In the genomic region with DNA sequence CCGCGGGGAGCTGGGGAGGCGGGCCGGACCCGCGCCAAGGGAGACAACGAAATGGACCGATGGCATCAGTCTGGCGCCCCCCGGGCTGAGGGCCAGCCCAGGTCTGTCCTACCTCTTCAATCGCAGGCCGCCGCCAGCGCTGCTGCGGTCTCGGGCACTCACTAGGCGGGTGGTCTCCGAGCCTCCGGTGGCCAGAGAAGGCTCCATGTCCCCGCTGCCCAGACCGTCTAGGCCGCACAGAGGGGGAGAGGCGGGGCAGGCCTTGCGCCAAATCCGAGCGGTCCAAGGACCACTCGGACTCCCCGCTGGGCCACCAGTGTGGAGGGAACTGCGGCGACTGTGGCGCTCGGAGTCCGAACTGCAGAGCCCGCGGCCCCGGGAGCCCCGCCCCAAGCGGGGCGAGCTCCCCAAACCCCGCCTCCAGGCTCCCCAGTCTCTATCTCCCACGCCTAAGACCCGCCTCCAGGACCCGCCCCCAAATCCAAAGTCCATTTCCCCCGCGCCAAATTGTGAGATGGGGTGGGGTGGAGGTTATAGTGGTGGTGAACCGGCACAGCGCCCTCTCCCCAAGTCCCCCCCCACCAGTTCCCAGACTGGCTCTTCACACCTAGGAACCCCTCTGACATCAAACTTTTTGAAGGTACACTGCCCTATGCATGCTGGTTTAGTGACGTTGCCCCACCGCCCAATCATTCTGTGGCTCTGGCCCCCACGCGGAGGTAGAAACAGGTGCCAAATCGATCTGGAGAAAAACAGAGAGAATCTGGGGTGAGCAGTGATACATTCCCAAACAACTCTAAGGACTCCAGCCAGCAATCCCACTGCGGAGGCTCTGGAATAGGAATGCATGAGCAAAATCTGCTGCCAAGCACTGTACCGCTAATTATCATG, we compare ENCODE assay signal across 9 mouse cellular contexts. TPM values are rescaled to one million over a fixed set of nuclear protein-coding genes. Genes with fewer than 3 reads are reported as not detected.
A peak's percentile ranks its signal among the peaks of the same experiment; 100 is the strongest.
DNase-seq lines count a peak whose midpoint lies in the region; ATAC-seq lines count a peak whose summit lies in the region.
"Had no signal": no experiment of that assay in that cellular context is flagged by ENCODE, and none has a peak within 500 bp of the region (broad histone marks: within the 10 kb centered on the region; RNA-seq: fewer than 3 reads in every experiment).

No protein-coding gene starts in this region.

- H3K4me1 ChIP-seq in embryonic facial prominence, embryonic 10.5 days: peaks cover 33% of the 10 kb centered on the region
- H3K4me1 ChIP-seq in hindbrain, embryonic 12.5 days: peaks cover 33% of the 10 kb centered on the region

- peak overlapping the region; percentile 51 for H3K4me2 ChIP-seq in hindbrain, embryonic 12.5 days (replicated peaks)

- H3K36me3 ChIP-seq in embryonic facial prominence, embryonic 10.5 days (replicated peaks): no peaks in the 10 kb centered on the region
- H3K36me3 ChIP-seq in hindbrain, embryonic 12.5 days: no peaks in the 10 kb centered on the region
- H3K36me3 ChIP-seq in splenic B cell, adult 2 months (ENCODE audit: control insufficient read depth, insufficient read depth, low read length, poor library complexity, severe bottlenecking): no peaks in the 10 kb centered on the region

- peaks cover 100% of the 10 kb centered on the region for H3K27me3 ChIP-seq in embryonic facial prominence, embryonic 10.5 days (replicated peaks; ENCODE audit: low read depth, poor library complexity, severe bottlenecking)
- H3K27me3 ChIP-seq in hindbrain, embryonic 12.5 days: peaks cover 99% of the 10 kb centered on the region
- no peaks in the 10 kb centered on the region; the same call in 1 of the 2 replicates for H3K27me3 ChIP-seq in splenic B cell, adult 2 months (ENCODE audit: control insufficient read depth, insufficient read depth, low read length, poor library complexity, severe bottlenecking)

- under 1% methylated on average over 54 of the region's 54 CpGs for WGBS in embryonic facial prominence, embryonic 10.5 days
- WGBS in hindbrain, embryonic 12.5 days: under 1% methylated on average over 44 of the region's 54 CpGs

- H3K27ac ChIP-seq in embryonic facial prominence, embryonic 10.5 days (replicated peaks): no peak overlapping the region; the same call in 1 of the 2 replicates
- peak overlapping the region; percentile 45 for H3K27ac ChIP-seq in hindbrain, embryonic 12.5 days
- H3K27ac ChIP-seq: macrophage had no signal

- H3K4me3 ChIP-seq in embryonic facial prominence, embryonic 10.5 days: peak overlapping the region; percentile 50
- H3K4me3 ChIP-seq in hindbrain, embryonic 12.5 days: peak overlapping the region; percentile 50

- peak; percentile 29 for ATAC-seq in hindbrain, embryonic 12.5 days (ENCODE audit: low FRiP score)

- H3K9me3 ChIP-seq in embryonic facial prominence, embryonic 10.5 days: no peaks in the 10 kb centered on the region
- no peaks in the 10 kb centered on the region for H3K9me3 ChIP-seq in hindbrain, embryonic 12.5 days (replicated peaks)

- H3K9ac ChIP-seq in hindbrain, embryonic 12.5 days: peak overlapping the region; percentile 70

- intact Hi-C loops in heart, postnatal 25 days (cut with DNase I): no loop called here

- DNase-seq in heart, adult 18-20 months: peak; percentile 52 to 56
- no peak for DNase-seq in heart, postnatal 25 days (ENCODE audit: low spot score)
- peak; percentile 60 for DNase-seq in embryonic facial prominence, embryonic 10.5 days (ENCODE audit: low spot score)
- DNase-seq in layer of hippocampus, postnatal 10 days (ENCODE audit: low spot score in 2 of 2): peak; percentile 52 to 60
- peak; percentile 60 for DNase-seq in lung, postnatal 10 days
- DNase-seq in splenic B cell, adult 2 months (ENCODE audit: low read depth, low spot score): peak; percentile 45
- no peak for DNase-seq in cerebellum, postnatal 36 days

RNA-seq across cellular contexts. Expression of a gene that starts 12.7 kb away (rescaled TPM):
- not detected for total RNA-seq in heart, adult 18-20 months (2021)
- total RNA-seq in heart, postnatal 25 days (2021): not detected
- not detected in 2 replicates for polyA plus RNA-seq in embryonic facial prominence, embryonic 10.5 days (2016; fragmentation: Nextera tagmentation; extraction: Ambion mirVana)
- polyA plus RNA-seq in hindbrain, embryonic 12.5 days (2016; fragmentation: Nextera tagmentation; extraction: Ambion mirVana): not detected in 2 replicates
- total RNA-seq in layer of hippocampus, postnatal 10 days (2021): not detected
- polyA plus RNA-seq: macrophage had no signal

RNA-seq across cellular contexts. Expression of a gene that starts 14.6 kb away (rescaled TPM):
- not detected for total RNA-seq in heart, adult 18-20 months (2021)
- total RNA-seq in heart, postnatal 25 days (2021): not detected
- polyA plus RNA-seq in embryonic facial prominence, embryonic 10.5 days (2016; fragmentation: Nextera tagmentation; extraction: Ambion mirVana): 0.59 and 0.85 TPM in 2 replicates
- polyA plus RNA-seq in hindbrain, embryonic 12.5 days (2016; fragmentation: Nextera tagmentation; extraction: Ambion mirVana): 15.7 and 16.2 TPM in 2 replicates
- 10 to 100 TPM; 41.0 to 47.6 TPM for total RNA-seq in layer of hippocampus, postnatal 10 days (2021)
- polyA plus RNA-seq: macrophage had no signal

RNA-seq across cellular contexts. Expression of a gene that starts 23.1 kb away (rescaled TPM):
- total RNA-seq in heart, adult 18-20 months (2021): 100 to 1,000 TPM; 344 to 355 TPM
- 100 to 1,000 TPM; 183 to 212 TPM for total RNA-seq in heart, postnatal 25 days (2021)
- polyA plus RNA-seq in embryonic facial prominence, embryonic 10.5 days (2016; fragmentation: Nextera tagmentation; extraction: Ambion mirVana): not detected in 2 replicates
- 0.40 and 0.86 TPM in 2 replicates for polyA plus RNA-seq in hindbrain, embryonic 12.5 days (2016; fragmentation: Nextera tagmentation; extraction: Ambion mirVana)
- total RNA-seq in layer of hippocampus, postnatal 10 days (2021): not detected
- polyA plus RNA-seq: macrophage had no signal

RNA-seq across cellular contexts. Expression of a gene that starts 38.8 kb away (rescaled TPM):
- total RNA-seq in heart, adult 18-20 months (2021): 10 to 100 TPM; 12.9 to 15.3 TPM
- total RNA-seq in heart, postnatal 25 days (2021): 10 to 100 TPM; 14.4 to 15.5 TPM
- 64.6 and 71.3 TPM in 2 replicates for polyA plus RNA-seq in embryonic facial prominence, embryonic 10.5 days (2016; fragmentation: Nextera tagmentation; extraction: Ambion mirVana)
- polyA plus RNA-seq in hindbrain, embryonic 12.5 days (2016; fragmentation: Nextera tagmentation; extraction: Ambion mirVana): 32.2 and 32.4 TPM in 2 replicates
- total RNA-seq in layer of hippocampus, postnatal 10 days (2021): 10 to 100 TPM; 21.2 to 23.2 TPM

RNA-seq across cellular contexts. Expression of a gene that starts 44.7 kb away (rescaled TPM):
- 10 to 100 TPM; 12.4 to 13.5 TPM for total RNA-seq in heart, adult 18-20 months (2021)
- 10 to 100 TPM in 1 of 2 experiments, 1 to 10 TPM in 1; 9.9 to 10.5 TPM for total RNA-seq in heart, postnatal 25 days (2021)
- polyA plus RNA-seq in embryonic facial prominence, embryonic 10.5 days (2016; fragmentation: Nextera tagmentation; extraction: Ambion mirVana): 9.9 and 12.2 TPM in 2 replicates
- polyA plus RNA-seq in hindbrain, embryonic 12.5 days (2016; fragmentation: Nextera tagmentation; extraction: Ambion mirVana): 13.8 and 14.0 TPM in 2 replicates
- 10 to 100 TPM; 14.2 to 16.6 TPM for total RNA-seq in layer of hippocampus, postnatal 10 days (2021)

Comparison
In these comparisons a context has a peak if more than half of its experiments do, and no peak if none do; other contexts are left out.
1. DNase-seq: peak in heart, adult 18-20 months (2 of 2), embryonic facial prominence, embryonic 10.5 days (single experiment), layer of hippocampus, postnatal 10 days (2 of 2), lung, postnatal 10 days (single experiment) and splenic B cell, adult 2 months (single experiment); none in heart, postnatal 25 days (single experiment) and cerebellum, postnatal 36 days (0 of 2).
2. RNA of a gene that starts 14.6 kb away (total RNA-seq): 41.0 to 47.6 TPM in layer of hippocampus, postnatal 10 days; not detected in heart, adult 18-20 months and not detected in heart, postnatal 25 days; every median in the first group is over 10 times any median in the second.
3. RNA of a gene that starts 23.1 kb away (total RNA-seq): 344 to 355 TPM in heart, adult 18-20 months and 183 to 212 TPM in heart, postnatal 25 days; not detected in layer of hippocampus, postnatal 10 days; every median in the first group is over 100 times any median in the second.